Mouse (Mus musculus): ENCODE measurements at regions not wholly inside any gene's neighbourhood (a gene's known extent, or its start where the extent isn't known, plus 50 kb on each side); places are given as distances from the start of the nearest gene placed in this dataset.
"Not testable (repeated sequence)": the region's sequence is repeated elsewhere in the genome, so short reads cannot be mapped to it uniquely, and the experiment has no call there.

DNA sequence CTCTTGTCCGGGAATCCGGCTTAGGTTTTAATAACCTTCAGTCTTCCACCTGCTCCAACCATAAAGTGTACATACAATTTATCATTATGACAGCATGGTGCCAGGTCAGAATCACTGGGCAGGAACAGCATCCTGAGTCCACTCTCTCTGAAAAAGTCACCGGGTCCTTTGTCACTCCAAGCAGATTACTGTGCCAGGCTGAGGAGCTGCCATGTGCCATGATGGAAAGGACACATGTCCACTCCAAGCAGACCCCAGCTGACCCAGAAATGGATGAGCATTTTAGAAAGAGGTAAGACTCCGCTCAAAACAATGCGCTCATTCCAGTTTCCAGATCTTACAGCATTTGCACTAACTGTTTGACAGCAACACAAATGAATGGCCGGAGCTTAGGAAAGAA is 172.4 kb upstream of the Arglu1 start:
- no peak overlapping the region for H3K4me3 ChIP-seq
- no peak for TF ChIP-seq CTCF (conservative IDR thresholded peaks at IDR 0.05)
- DNase-seq (ENCODE audit: low spot score in 2 of 2) = no peak

DNA sequence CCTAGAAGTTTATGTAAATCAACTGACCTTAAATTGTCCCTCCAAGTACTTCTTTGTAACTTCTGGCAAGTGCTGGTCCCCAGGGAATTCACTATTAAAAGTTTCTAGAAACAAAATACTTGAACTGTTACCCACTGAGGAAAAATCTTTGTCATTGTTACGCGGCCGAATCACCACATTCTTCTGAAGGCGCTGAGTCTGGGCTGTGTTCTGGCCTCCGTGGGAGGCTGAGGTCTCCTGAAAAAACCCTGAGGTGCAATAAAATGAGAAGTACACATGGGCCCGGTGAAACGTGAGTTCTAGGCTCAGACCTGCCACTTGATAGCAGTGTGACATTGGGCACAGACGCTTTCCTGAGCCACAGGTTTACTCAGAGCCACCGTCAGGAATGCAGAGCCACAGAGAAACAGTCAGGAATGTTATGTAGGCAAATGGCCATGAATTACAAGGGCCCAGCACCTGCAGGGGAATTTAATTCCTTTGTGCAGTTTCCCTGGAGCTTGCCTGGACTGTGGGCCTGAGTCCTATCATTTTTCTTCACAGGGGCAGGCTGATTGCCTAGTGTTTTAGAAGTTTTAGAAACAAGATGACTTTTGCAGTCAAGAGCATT is 171.1 kb upstream of the Arglu1 start:
- TF ChIP-seq CTCF (conservative IDR thresholded peaks at IDR 0.05) = no peak
- Histone ChIP-seq H3K27ac (no peak overlapping the region), H3K4me3 (no peak overlapping the region)
- no peak for DNase-seq (ENCODE audit: low spot score in 2 of 2)

More for the DNA sequence above, 172.4 kb upstream of the Arglu1 start:
- H3K27ac ChIP-seq = no peak overlapping the region

DNA sequence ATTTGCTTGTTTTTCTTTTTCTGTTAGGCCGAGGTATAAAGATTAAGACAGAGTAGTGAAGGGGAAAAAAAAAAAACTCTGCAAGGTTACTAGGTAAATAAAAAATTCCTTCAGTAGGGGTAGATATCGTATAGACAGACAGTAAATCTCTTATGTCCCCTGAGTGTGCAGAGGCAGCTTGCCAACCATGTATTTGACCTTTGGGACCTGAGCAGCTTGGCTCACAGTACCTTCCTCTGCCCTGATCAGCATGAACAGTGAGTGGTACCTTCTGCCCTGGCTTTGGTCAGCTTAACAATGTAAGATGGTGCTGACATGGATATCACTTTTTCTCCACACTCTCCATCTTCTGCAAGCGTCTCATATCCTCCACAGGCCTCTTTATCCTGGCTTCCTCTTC is 168.3 kb upstream of the Arglu1 start:
- DNase-seq (ENCODE audit: low spot score in 2 of 2) = no peak
- Histone ChIP-seq H3K27ac (no peak overlapping the region), H3K4me3 (no peak overlapping the region)
- no peak for TF ChIP-seq CTCF (conservative IDR thresholded peaks at IDR 0.05)

DNA sequence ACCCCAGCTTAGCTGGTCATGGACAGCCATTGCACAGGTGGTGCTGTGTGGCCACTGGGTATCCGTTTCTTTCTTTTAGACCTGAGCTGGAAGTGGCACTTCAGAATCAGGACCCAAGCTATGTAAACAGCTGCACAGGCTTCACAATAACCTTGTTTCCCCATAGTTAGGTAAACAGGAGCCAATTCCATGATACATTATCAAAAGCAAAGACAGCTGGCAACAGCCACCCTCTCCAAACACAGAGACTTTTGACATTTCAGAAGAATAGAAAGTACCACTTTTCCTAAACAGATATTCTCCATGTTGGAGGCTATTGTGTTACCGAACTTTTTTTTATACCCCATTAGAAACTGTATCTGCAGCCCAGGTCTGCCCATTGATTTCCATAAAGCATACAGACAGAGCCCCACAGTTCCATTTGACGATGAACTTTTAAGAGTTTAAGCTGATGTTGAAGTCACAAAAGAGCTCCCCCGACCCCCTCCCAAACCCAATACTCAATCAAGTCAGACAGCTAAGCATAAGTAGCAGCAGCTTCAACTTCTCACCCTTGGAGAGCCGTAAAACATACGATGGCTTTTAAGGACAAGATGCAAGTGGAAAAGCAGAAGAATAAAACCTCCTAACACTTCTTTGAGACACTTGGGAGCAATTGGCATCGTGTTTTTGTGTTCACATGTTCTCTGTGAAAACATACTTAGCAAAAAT is 162.5 kb upstream of the Arglu1 start:
- Histone ChIP-seq H3K27ac (no peak overlapping the region), H3K4me3 (no peak overlapping the region)
- no peak for TF ChIP-seq CTCF (conservative IDR thresholded peaks at IDR 0.05)
- no peak for DNase-seq (ENCODE audit: low spot score in 2 of 2)

DNA sequence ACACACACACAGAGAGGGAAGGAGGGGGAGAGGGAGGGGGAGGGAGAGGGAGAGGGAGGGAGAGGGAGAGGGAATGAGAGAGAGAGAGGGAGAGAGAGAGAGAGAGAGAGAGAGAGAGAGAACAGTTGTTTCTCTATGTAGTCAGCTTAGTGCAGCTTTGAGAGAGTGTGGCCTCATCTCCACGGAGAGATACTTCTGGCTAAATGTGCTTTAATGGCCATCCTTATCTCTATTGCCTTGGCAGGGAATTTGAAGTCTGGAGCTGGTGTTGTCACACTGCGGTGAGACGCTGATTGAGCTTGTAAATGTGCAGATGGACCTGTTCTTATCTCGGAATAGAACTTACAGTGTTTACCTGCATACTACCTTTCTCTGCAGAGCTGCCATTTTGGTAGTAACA is 160.9 kb upstream of the Arglu1 start:
- no peak overlapping the region for H3K4me3 ChIP-seq
- no peak for TF ChIP-seq CTCF (conservative IDR thresholded peaks at IDR 0.05)
- no peak for DNase-seq (ENCODE audit: low spot score in 2 of 2)
- H3K27ac ChIP-seq = no peak overlapping the region

DNA sequence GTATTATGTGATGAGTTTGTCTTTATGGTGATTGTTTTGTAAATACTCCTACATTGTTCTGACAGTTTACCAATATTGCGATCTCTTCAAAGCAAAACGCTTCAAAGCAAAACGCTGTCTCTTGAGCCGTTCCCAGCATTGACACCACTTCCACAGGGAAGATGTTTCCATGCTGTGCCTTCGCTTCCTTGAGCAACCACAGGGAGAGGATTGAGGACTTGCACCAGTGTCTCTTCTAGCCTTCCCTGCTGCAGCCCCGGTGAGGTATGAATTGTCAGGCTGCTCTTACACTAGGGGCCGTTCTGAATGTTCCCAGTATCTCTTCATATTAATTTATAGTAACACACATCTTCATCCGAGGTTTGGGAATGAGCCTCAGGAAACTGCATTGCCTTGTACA is 160.4 kb upstream of the Arglu1 start:
- no peak overlapping the region for H3K27ac ChIP-seq
- no peak for DNase-seq (ENCODE audit: low spot score in 2 of 2)
- H3K4me3 ChIP-seq = no peak overlapping the region
- TF ChIP-seq CTCF (conservative IDR thresholded peaks at IDR 0.05) = no peak

DNA sequence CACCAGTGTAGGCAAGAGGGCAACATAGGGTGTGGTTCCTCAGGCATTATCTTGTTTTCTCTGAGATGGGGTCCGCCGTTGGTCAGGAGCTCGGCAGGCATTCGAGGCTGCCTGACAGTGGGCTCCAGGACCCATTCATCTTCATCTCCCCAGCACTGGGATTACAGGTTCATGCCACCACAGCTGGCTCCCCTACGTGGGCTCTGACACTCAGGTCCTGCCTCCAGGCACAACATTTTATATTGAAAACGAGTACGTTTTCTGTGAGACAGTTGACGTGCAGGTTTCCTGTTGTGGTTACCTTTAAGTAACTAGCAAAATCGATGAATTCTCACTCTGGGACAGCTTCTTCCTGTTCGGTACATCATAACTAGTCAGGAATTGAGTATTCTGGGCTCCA is 157.3 kb upstream of the Arglu1 start:
- H3K4me3 ChIP-seq = no peak overlapping the region
- no peak for TF ChIP-seq CTCF (conservative IDR thresholded peaks at IDR 0.05)
- DNase-seq (ENCODE audit: low spot score in 2 of 2) = no peak
- no peak overlapping the region for H3K27ac ChIP-seq

DNA sequence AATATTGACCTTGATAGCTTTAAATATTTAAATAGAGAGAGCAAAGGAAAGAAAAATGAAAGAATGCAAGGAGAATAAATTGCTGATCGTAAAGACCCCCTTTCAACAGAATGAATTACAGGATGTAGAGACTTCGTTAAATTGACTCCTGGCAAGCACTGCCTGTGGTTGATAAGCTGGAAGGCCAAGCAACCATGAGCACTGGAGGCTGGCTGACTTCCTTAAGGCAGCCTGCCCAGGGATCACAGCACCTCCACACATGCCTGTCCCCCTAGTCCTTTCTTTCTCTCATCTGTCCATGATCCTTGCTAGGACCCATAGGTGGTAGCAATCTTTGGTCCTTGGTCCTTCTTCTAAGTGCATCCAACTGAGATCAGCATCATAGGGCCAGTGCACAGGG is 152.0 kb upstream of the Arglu1 start:
- H3K4me3 ChIP-seq = no peak overlapping the region
- no peak for TF ChIP-seq CTCF (conservative IDR thresholded peaks at IDR 0.05)

DNA sequence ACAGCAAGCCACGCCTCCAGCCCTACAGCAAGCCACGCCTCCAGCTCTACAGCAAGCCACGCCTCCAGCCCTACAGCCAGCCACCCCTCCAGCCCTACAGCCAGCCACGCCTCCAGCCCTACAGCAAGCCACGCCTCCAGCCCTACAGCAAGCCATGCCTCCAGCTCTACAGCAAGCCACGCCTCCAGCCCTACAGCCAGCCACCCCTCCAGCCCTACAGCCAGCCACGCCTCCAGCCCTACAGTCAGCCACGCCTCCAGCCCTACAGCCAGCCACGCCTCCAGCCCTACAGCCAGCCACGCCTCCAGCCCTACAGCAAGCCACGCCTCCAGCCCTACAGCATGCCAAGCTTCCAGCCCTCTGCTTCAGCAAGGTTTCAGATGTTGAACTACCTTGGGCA is 145.8 kb upstream of the Arglu1 start:
- DNase-seq (ENCODE audit: low spot score in 2 of 2); H3K27ac ChIP-seq: not testable (repeated sequence)

More for the DNA sequence above, 152.0 kb upstream of the Arglu1 start:
- DNase-seq (ENCODE audit: low spot score in 2 of 2) = no peak
- no peak overlapping the region for H3K27ac ChIP-seq

DNA sequence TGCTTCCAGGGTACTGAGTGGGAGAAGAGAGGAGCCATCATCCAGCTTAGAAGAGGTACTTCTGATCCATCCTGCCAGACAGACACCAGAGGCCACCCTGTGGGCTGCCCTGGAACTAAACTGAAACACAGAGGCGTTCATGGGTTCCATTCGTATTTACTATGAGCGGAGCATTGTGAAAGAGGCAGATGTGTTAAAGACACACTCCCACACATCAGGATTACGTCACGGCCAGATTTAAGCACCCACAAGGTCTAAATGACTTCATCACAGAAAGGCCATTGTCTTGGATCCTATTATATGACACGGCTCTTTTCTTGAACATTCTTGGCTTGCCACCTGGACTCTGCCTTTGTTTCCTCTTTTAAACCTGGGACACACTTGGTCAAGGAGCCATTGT is 141.0 kb upstream of the Arglu1 start:
- no peak for DNase-seq (ENCODE audit: low spot score in 2 of 2)
- TF ChIP-seq CTCF (conservative IDR thresholded peaks at IDR 0.05) = no peak
- H3K4me3 ChIP-seq = no peak overlapping the region
- no peak overlapping the region for H3K27ac ChIP-seq

More for the DNA sequence above, 145.8 kb upstream of the Arglu1 start:
- H3K4me3 ChIP-seq = not testable (repeated sequence)

DNA sequence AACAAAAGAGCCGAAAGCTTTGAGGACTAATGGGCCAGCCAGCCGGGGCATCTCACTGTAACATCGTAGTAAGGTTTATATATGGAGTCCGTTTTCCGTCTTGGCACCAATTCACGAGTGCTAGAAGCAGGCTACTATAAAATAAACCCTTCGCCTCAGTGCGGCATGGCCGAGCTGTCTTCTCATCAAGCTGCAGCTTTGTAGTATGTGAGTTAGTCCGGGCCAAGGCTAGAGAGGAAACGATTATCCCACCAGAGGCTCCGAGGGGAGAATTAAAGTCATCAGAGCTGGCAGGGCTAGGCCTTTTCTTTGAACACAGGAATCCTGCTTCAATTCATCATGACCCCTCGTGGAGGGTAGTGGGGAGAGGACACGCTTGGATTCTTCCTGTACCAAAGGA is 138.9 kb upstream of the Arglu1 start:
- no peak for TF ChIP-seq CTCF (conservative IDR thresholded peaks at IDR 0.05)
- no peak for DNase-seq (ENCODE audit: low spot score in 2 of 2)
- Histone ChIP-seq H3K27ac (no peak overlapping the region), H3K4me3 (no peak overlapping the region)

DNA sequence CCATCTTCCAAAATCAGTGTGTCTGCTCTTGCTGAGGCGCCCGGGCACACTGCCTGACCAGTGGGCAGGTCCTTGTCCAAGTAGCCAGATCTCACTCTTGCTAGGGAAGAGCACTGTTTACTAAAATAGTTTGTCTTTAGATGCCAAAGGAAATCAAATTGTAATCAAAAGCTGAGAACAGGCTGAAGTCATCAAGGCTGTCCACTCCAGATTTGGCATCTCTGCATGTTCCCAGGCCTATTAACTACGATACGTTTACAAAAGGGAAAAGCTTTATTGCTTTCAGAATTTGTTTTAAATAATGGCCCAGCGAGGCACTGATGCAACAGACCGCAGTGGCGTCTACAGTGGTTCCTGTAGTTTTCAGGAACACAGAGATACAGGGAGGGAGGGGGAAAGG is 137.2 kb upstream of the Arglu1 start:
- TF ChIP-seq CTCF (conservative IDR thresholded peaks at IDR 0.05) = no peak
- DNase-seq (ENCODE audit: low spot score in 2 of 2) = no peak
- no peak overlapping the region for H3K27ac ChIP-seq
- H3K4me3 ChIP-seq = no peak overlapping the region

DNA sequence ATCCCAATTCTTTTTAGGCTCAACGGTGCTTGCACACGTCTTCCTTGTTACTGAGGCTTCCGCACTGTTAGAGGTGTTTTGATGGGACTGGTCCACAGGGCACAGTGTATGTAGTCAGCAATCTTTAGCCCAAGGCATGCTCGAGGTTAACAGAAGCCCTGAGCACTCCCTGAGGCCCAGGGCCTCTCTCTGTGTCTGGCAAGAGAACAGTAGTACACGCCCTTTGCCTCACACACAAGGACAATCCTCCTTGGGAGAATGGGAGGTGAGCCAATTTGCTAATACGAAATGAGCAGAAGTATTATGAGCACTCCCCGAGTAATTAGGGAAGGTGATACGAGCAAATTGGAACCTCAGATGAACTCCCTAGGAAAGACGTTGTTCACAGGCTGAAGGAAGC is 136.5 kb upstream of the Arglu1 start:
- Histone ChIP-seq H3K27ac (no peak overlapping the region), H3K4me3 (no peak overlapping the region)
- DNase-seq (ENCODE audit: low spot score in 2 of 2) = no peak
- no peak for TF ChIP-seq CTCF (conservative IDR thresholded peaks at IDR 0.05)

DNA sequence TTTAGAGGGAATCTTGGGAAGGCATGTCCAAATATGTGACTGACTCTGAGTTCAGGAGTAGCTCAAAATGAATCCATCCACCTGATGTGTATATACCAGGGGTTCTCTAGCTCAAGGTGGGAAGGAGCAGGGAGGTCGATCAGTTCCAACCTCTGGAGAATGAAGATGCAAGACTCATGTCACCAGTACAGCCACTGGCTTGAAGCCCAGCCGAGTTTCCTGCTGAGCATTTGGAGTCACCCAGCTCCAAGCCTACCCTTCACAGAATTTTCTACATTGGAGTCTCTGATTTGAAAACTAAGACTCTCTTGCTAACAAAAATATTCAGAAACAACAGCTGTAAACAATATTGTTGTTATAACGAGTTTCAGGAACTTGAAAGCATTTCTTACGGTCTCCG is 134.6 kb upstream of the Arglu1 start:
- no peak overlapping the region for H3K4me3 ChIP-seq
- DNase-seq (ENCODE audit: low spot score in 2 of 2) = no peak
- TF ChIP-seq CTCF (conservative IDR thresholded peaks at IDR 0.05) = no peak
- no peak overlapping the region for H3K27ac ChIP-seq
